Mouse (Mus musculus): ENCODE results near the gene Olfr1449. TPM values are rescaled to one million over a fixed set of nuclear protein-coding genes. Genes with fewer than 3 reads are reported as not detected.

Olfr1449 gene
- polyA plus RNA-seq (2017; shearing (Covaris generic)) = not detected

DNA sequence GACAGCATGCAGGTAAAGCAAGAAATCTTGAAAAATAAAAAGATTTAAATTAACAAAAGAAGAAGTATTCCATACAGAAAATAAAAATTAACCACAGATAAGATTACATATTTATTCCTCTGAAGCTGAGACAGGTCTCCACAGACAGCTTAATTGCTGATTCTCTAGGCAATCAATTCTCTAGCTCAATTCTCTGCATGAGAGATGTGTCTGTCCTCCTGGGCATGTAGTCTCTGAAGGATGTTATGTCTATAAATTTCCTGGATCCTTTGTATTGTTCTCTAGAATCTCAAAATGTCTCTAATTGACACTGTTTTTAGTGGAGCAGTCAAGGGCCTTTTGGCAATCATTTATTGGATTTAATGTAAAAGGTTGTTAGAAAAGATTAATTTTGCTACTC lies at the start of gene Olfr1449:
Gene Olfr1449 (plus strand): TSS at position 301 of the 400 bp plus-strand sequence.

DNA sequence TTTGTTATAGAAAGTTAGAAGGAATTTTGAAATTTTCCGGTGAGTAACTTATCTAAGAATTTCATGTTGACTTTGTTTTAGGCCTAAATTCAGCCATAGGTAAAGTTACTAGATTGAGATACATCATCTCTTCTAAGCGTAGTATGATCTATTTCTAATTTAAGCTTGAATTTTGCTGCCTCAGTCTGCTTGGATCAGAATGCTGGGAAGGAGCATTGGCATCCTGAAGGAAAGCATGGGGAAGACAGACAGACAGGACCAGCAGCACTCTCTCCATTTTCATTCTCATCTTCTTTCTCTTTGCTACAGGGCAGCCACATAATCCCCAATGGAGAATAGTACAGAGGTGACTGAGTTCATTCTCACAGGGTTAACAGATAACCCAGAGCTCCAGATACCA lies 47.1 kb upstream of the Olfr1449 start, which contains the start of gene Olfr1445:
Gene Olfr1445 (plus strand): TSS at position 301 of the 400 bp plus-strand sequence.

DNA sequence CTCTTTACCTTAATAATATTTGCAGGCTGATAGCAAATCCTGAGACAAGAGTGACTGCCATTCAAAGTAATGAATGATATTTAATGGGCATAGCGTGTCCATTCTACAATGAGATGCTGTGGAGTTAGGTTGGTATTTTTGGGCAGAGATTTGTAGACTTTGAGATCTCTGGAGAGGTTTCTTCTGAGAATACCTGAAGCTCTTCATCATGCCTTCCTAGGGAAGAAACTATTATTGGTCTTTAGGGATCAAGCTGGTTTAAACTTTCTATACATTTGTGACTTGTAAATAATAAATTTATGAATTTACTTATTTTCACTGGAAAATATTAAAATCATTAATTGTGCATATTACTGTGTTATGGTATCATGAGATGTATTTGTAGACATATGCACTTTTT lies 37.2 kb upstream of the Olfr1449 start, which contains the start of gene Olfr1446:
Gene Olfr1446 (minus strand): TSS at position 101 of the 400 bp plus-strand sequence.

DNA sequence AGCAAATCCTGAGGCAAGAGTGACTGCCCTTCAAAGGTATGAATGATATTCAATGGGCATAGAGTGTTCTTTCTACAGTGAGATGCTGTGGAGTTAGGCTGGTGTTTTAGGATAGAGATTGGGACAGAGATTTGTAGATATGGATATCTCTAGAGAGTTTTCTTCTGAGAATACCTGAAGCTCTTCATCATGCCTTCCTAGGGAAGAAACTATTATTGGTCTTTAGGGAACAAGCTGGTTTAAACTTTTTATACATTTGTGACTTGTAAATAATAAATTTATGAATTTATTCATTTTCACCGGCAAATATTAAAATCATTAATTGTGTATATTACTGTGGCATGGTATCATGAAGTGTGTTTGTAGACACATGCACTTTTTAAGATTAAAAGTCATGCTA lies 27.0 kb upstream of the Olfr1449 start, which contains the start of gene Olfr1447:
Gene Olfr1447 (minus strand): TSS at position 101 of the 400 bp plus-strand sequence.

DNA sequence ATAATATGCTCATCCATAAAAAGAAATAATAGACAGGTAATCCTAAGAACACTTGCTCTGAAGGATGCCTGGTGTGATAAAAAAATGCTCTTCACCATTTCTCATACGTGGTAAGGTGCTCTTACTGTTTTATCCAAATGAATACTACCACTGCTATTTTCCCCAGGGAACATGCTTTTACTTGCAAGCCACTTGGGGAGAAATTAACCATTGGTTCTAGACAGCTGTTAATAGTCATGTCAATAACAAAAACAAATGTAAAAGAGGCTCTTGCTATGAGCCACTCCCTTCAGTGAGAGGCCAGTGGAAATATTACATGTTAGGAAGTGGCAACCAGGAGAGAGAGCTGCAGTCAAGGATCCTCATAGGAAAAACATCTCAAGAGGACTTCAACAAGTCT lies 6.3 kb upstream of the Olfr1449 start, which contains the start of gene Olfr1448:
Gene Olfr1448 (minus strand): TSS at position 101 of the 400 bp plus-strand sequence.

DNA sequence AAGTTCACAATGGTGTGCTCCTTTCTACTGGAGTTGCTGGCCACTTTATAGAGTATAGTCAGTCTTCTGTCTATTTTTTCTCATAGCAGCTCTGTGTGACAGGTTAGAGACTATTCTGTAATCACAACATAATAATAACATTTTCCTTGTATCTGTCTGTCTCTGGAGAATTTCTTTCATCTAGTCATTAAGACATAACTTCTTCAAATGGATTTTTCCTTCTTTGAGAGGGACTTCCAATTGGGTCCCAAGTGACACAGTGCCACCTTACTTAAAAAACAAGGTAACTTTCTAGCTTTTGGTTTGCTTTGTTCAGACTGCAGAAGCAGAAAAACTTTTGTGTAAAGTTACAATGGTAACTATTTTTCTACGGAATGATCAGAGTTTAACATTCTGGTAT lies 19.3 kb downstream of the Olfr1449 start, which contains the start of gene Olfr1450:
Gene Olfr1450 (plus strand): TSS at position 301 of the 400 bp plus-strand sequence.

Other genes starting within 250 kb of the Olfr1449 start
- gene Keg1, start 235.1 kb upstream of the Olfr1449 start, polyA plus RNA-seq (2017; shearing (Covaris generic)) = not detected
- gene Cntf, start 165.2 kb upstream of the Olfr1449 start, polyA plus RNA-seq (2017; shearing (Covaris generic)) = 1.1 TPM
- 8.7 TPM for gene Zfp91, start 134.7 kb upstream of the Olfr1449 start, polyA plus RNA-seq (2017; shearing (Covaris generic))
- gene Lpxn, start 134.6 kb upstream of the Olfr1449 start, polyA plus RNA-seq (2017; shearing (Covaris generic)) = 291 TPM
- not detected for gene Gm5244, start 84.2 kb upstream of the Olfr1449 start, polyA plus RNA-seq (2017; shearing (Covaris generic))
- gene Olfr1444, start 73.6 kb upstream of the Olfr1449 start, polyA plus RNA-seq (2017; shearing (Covaris generic)) = 0.68 TPM
- gene Olfr1445, start 47.0 kb upstream of the Olfr1449 start, polyA plus RNA-seq (2017; shearing (Covaris generic)) = not detected
- not detected for gene Olfr1446, start 37.3 kb upstream of the Olfr1449 start, polyA plus RNA-seq (2017; shearing (Covaris generic))
- not detected for gene Olfr1447, start 27.1 kb upstream of the Olfr1449 start, polyA plus RNA-seq (2017; shearing (Covaris generic))
- not detected for gene Olfr1448, start 6.4 kb upstream of the Olfr1449 start, polyA plus RNA-seq (2017; shearing (Covaris generic))
- gene Olfr1450, start 19.4 kb downstream of the Olfr1449 start, polyA plus RNA-seq (2017; shearing (Covaris generic)) = not detected
- not detected for gene Olfr1451, start 64.2 kb downstream of the Olfr1449 start, polyA plus RNA-seq (2017; shearing (Covaris generic))
- 0.32 TPM for gene Olfr1453, start 97.5 kb downstream of the Olfr1449 start, polyA plus RNA-seq (2017; shearing (Covaris generic))
- gene Olfr1454, start 129.8 kb downstream of the Olfr1449 start, polyA plus RNA-seq (2017; shearing (Covaris generic)) = not detected
- gene Olfr1457, start 167.1 kb downstream of the Olfr1449 start, polyA plus RNA-seq (2017; shearing (Covaris generic)) = not detected
- gene Olfr1458, start 175.9 kb downstream of the Olfr1449 start, polyA plus RNA-seq (2017; shearing (Covaris generic)) = not detected
- gene Olfr1459, start 218.7 kb downstream of the Olfr1449 start, polyA plus RNA-seq (2017; shearing (Covaris generic)) = not detected
- not detected for gene Olfr1461, start 232.2 kb downstream of the Olfr1449 start, polyA plus RNA-seq (2017; shearing (Covaris generic))

Data from inflammation-experienced regulatory T-cells, adult 16 weeks (primary cell).